Mouse (Mus musculus) hindbrain, embryonic 15.5 days (tissue): ENCODE data around the gene Synpo2. TPM values are rescaled to one million over a fixed set of nuclear protein-coding genes. Genes with fewer than 3 reads are reported as not detected.

Source experiments
- ATAC-seq: fragments of 200-750 bp; cut with Nextera tagmentation; 2 replicates; pipeline ENCODE4 v1.8.0; 2017; ENCODE audit warnings: low read depth, moderate number of reproducible peaks, moderate TSS enrichment; ENCODE audit not compliant: low FRiP score
- H3K27ac ChIP-seq: fragments of 300-500 bp; sonication (generic); replicated peaks from 2 replicates; pipeline ENCODE4 v1.5.1; 2015; ENCODE audit warnings: mild to moderate bottlenecking, inconsistent platforms
- H3K27me3 ChIP-seq: fragments of 300-500 bp; sonication (generic); 2 replicates; pipeline ENCODE4 v1.6.1; 2015; ENCODE audit warnings: control low read depth, inconsistent platforms
- H3K36me3 ChIP-seq: fragments of 300-500 bp; sonication (generic); 2 replicates; pipeline ENCODE4 v1.6.1; 2015; ENCODE audit warnings: control low read depth, inconsistent platforms
- H3K4me1 ChIP-seq: fragments of 300-500 bp; sonication (generic); replicated peaks from 2 replicates; pipeline ENCODE4 v1.6.1; 2015; ENCODE audit warnings: control low read depth, inconsistent platforms
- H3K4me2 ChIP-seq: fragments of 300-500 bp; sonication (generic); 2 replicates; pipeline ENCODE4 v1.6.1; 2015; ENCODE audit warnings: moderate library complexity, mild to moderate bottlenecking, inconsistent platforms
- H3K4me3 ChIP-seq: fragments of 300-500 bp; sonication (generic); 2 replicates; pipeline ENCODE4 v1.5.1; 2015; ENCODE audit warnings: mild to moderate bottlenecking, inconsistent platforms
- H3K9ac ChIP-seq: fragments of 300-500 bp; sonication (generic); 2 replicates; pipeline ENCODE4 v1.6.1; 2015; ENCODE audit warnings: inconsistent platforms
- H3K9me3 ChIP-seq: fragments of 300-500 bp; sonication (generic); 2 replicates; pipeline ENCODE4 v1.6.1; 2016; ENCODE audit warnings: control low read depth, inconsistent platforms
- WGBS: fragments of 180-500 bp; shearing (Covaris S2); methylation state at CpG from one replicate; pipeline ENCODE4 v1.1.7; 2015; 5-methylcytosine and 5-hydroxymethylcytosine counted together
- polyA plus RNA-seq: library from polyadenylated mRNA; unstranded; fragments of >200 nt; fragmentation: Nextera tagmentation; extraction: Ambion mirVana; gene quantifications from 2 replicates; pipeline ENCODE4 v1.2.1, GENCODE M21; 2015

The Synpo2 gene
- polyA plus RNA-seq, 1 experiment from 2014 or later = 0.97 TPM

DNA sequence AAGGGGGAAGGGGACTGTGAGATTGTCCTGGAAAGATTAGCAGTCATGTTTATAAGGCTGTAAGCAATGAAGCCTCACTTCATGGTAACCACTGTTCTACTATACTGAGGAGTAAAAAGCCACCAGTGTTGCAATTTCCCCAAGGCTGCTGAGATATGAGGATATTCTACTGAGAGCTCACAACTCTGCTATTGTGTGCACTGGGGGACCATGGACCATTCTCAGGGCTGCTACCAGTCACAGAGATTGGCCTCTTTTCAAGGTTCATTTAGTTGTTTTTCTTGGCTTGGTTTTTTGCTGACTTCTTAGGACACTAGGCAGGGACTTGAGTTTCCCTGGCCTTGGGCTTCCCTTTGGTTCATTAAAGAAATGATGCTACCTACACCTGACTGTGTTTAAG, 162.6 kb downstream of the Synpo2 start:
- no peak overlapping the region for H3K4me2 ChIP-seq
- no peak overlapping the region for H3K4me3 ChIP-seq
- ATAC-seq = no peak
- no peaks in the 10 kb centered on the region for H3K36me3 ChIP-seq
- no peaks in the 10 kb centered on the region for H3K9me3 ChIP-seq
- no peak overlapping the region for H3K27ac ChIP-seq
- no peaks in the 10 kb centered on the region for H3K27me3 ChIP-seq
- no peaks in the 10 kb centered on the region for H3K4me1 ChIP-seq
- H3K9ac ChIP-seq = no peak overlapping the region

DNA sequence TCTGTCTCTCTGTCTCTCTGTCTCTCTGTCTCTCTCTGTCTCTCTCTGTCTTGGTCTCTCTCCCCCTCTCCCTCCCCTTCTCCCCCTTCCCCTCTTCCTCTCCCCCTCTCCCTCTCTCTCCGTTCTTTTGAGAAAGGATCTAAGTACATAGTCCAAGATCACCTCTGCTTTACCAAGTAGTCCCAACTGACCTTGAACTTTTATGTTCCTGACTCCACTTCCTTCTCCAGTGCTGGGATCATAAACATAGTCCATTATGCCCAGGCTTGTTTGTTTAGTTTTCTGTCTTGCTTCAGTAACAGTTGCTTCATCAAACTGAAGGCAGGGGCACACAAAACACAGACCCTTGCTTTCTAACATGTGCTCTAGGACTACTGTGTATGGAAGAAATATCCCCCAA, 163.5 kb downstream of the Synpo2 start:
- no peaks in the 10 kb centered on the region for H3K9me3 ChIP-seq
- no peak for ATAC-seq
- no CpG with 5 or more reads among the region's 1 CpGs for WGBS
- H3K27me3 ChIP-seq = no peaks in the 10 kb centered on the region
- no peak overlapping the region for H3K9ac ChIP-seq
- H3K4me1 ChIP-seq = no peaks in the 10 kb centered on the region
- no peaks in the 10 kb centered on the region for H3K36me3 ChIP-seq
- no peak overlapping the region for H3K4me2 ChIP-seq
- no peak overlapping the region for H3K27ac ChIP-seq
- no peak overlapping the region for H3K4me3 ChIP-seq

GRCm38 (mm10) chr3:123070996-123071395, 165.0 kb downstream of the Synpo2 start:
- 94% methylated on average over 1 of the region's 1 CpGs for WGBS
- H3K4me1 ChIP-seq = no peaks in the 10 kb centered on the region

GRCm38 (mm10) chr3:123066836-123067235, 169.1 kb downstream of the Synpo2 start:
- no peak overlapping the region for H3K9ac ChIP-seq
- H3K4me2 ChIP-seq = no peak overlapping the region
- H3K4me3 ChIP-seq = no peak overlapping the region
- no peaks in the 10 kb centered on the region for H3K27me3 ChIP-seq
- H3K9me3 ChIP-seq = no peaks in the 10 kb centered on the region
- H3K36me3 ChIP-seq = no peaks in the 10 kb centered on the region
- ATAC-seq = no peak
- no peaks in the 10 kb centered on the region for H3K4me1 ChIP-seq
- WGBS = 95% methylated on average over 7 of the region's 7 CpGs
- no peak overlapping the region for H3K27ac ChIP-seq

More at GRCm38 (mm10) chr3:123070996-123071395, 165.0 kb downstream of the Synpo2 start:
- Histone ChIP-seq H3K4me3 (no peak overlapping the region), H3K4me2 (no peak overlapping the region), H3K9me3 (no peaks in the 10 kb centered on the region), H3K36me3 (no peaks in the 10 kb centered on the region), H3K27ac (no peak overlapping the region), H3K27me3 (no peaks in the 10 kb centered on the region), H3K9ac (no peak overlapping the region)
- no peak for ATAC-seq

DNA sequence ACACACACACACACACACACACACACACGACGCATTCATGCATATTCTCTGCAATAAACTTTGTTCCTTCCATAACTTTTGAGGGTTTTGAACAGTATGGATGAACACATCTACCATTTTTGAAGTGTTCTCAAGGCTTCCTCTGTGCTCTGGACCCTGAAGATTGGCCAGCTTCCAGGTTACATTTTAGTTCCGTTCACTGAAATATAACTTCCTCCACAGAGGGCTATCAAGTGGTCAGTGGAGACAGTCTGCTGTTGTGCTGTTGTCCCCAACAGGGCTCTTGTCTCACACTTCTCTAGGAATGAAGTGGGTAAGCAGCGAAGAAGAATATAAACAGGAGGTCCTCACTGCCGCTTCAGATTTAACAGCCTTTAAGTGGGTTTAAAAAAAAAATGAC, 170.5 kb downstream of the Synpo2 start:
- Histone ChIP-seq H3K9ac (no peak overlapping the region), H3K27ac (no peak overlapping the region), H3K27me3 (no peaks in the 10 kb centered on the region), H3K36me3 (no peaks in the 10 kb centered on the region), H3K9me3 (no peaks in the 10 kb centered on the region), H3K4me2 (no peak overlapping the region), H3K4me3 (no peak overlapping the region), H3K4me1 (no peaks in the 10 kb centered on the region)
- WGBS = 78% methylated on average over 5 of the region's 5 CpGs
- no peak for ATAC-seq

GRCm38 (mm10) chr3:123064186-123064585, 171.8 kb downstream of the Synpo2 start:
- Histone ChIP-seq H3K27ac (no peak overlapping the region), H3K4me2 (no peak overlapping the region), H3K9me3 (no peaks in the 10 kb centered on the region), H3K27me3 (no peaks in the 10 kb centered on the region), H3K9ac (no peak overlapping the region), H3K4me1 (no peaks in the 10 kb centered on the region), H3K36me3 (no peaks in the 10 kb centered on the region), H3K4me3 (no peak overlapping the region)
- ATAC-seq = no peak
- WGBS = 13% methylated on average over 5 of the region's 5 CpGs

GRCm38 (mm10) chr3:123061931-123062330, 174.0 kb downstream of the Synpo2 start:
- H3K27ac ChIP-seq = no peak overlapping the region
- H3K4me2 ChIP-seq = no peak overlapping the region
- H3K4me1 ChIP-seq = no peaks in the 10 kb centered on the region
- H3K4me3 ChIP-seq = no peak overlapping the region
- no peak for ATAC-seq
- H3K9ac ChIP-seq = no peak overlapping the region
- 82% methylated on average over 2 of the region's 2 CpGs for WGBS
- no peaks in the 10 kb centered on the region for H3K36me3 ChIP-seq
- H3K27me3 ChIP-seq = no peaks in the 10 kb centered on the region
- H3K9me3 ChIP-seq = no peaks in the 10 kb centered on the region

GRCm38 (mm10) chr3:123058832-123059231, 177.1 kb downstream of the Synpo2 start:
- ATAC-seq = no peak
- H3K9me3 ChIP-seq = no peaks in the 10 kb centered on the region

DNA sequence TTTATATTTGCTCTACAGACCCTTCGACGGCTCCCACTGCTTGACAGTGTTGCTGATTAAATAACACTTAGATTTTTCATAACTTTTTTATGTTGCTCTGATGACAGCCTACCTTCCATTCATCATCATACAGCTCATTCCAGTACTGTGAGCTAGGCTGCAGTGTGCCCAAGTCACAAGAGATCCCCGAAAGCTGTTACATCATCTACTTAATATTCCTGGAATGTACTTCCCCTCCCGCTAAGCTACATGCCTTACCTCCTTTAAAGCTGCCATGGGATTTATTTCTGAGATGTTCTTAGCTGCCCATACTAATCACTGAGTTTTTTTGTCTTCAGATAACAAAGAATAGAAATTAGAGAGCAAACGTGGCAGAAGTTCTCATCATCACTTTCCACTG, 181.8 kb downstream of the Synpo2 start:
- Histone ChIP-seq H3K9me3 (no peaks in the 10 kb centered on the region), H3K9ac (no peak overlapping the region), H3K27ac (no peak overlapping the region), H3K4me1 (no peaks in the 10 kb centered on the region), H3K4me2 (no peak overlapping the region), H3K27me3 (no peaks in the 10 kb centered on the region), H3K36me3 (no peaks in the 10 kb centered on the region), H3K4me3 (no peak overlapping the region)
- 71% methylated on average over 5 of the region's 5 CpGs for WGBS
- no peak for ATAC-seq

More at GRCm38 (mm10) chr3:123058832-123059231, 177.1 kb downstream of the Synpo2 start:
- WGBS = 95% methylated on average over 1 of the region's 1 CpGs
- Histone ChIP-seq H3K4me2 (no peak overlapping the region), H3K4me1 (no peaks in the 10 kb centered on the region), H3K27me3 (no peaks in the 10 kb centered on the region), H3K27ac (no peak overlapping the region), H3K9ac (no peak overlapping the region), H3K36me3 (no peaks in the 10 kb centered on the region), H3K4me3 (no peak overlapping the region)

DNA sequence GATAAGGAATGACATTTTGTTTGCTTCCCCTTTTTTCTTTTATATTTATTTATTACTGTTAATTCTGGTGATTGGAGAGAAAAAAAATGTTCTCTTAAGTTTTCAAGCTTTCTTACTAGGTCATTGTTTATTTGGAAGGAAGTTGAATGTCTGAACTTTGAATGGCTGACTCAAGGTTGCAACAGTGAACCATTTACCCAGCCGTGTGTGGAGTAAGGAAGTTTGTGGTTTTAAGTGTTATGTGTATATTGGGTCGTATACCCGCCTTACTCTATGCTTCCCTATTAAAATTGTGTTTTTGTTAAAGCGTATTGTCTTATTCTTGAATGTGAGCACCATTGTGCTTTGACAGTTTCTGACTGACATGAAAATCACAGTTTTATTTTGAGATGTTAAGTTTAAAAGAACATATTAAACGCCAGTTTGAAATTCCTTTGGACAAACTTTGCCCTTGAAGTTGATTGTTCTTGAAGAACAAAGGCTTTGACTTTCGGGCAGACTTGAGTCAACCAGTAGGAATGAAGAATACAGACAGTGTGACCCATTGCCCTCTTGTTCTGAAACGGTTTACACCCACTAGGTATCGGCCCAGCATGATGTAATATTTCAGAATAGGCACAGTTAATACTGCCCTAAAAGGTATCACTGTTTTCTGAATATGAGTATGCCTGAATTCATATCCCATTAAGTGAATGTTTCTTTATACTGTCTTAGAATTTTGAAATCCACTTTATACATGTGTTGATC, 182.6 kb downstream of the Synpo2 start:
- ATAC-seq = no peak
- Histone ChIP-seq H3K9me3 (no peaks in the 10 kb centered on the region), H3K9ac (no peak overlapping the region), H3K36me3 (no peaks in the 10 kb centered on the region), H3K4me2 (no peak overlapping the region), H3K4me1 (no peaks in the 10 kb centered on the region), H3K4me3 (no peak overlapping the region), H3K27ac (no peak overlapping the region), H3K27me3 (no peaks in the 10 kb centered on the region)
- WGBS = 68% methylated on average over 8 of the region's 8 CpGs

- Histone ChIP-seq H3K4me2 (no peak overlapping the region), H3K4me1 (no peaks in the 10 kb centered on the region), H3K27ac (no peak overlapping the region), H3K4me3 (no peak overlapping the region), H3K27me3 (no peaks in the 10 kb centered on the region), H3K9me3 (no peaks in the 10 kb centered on the region), H3K9ac (no peak overlapping the region), H3K36me3 (no peaks in the 10 kb centered on the region)
- ATAC-seq = no peak
- 100% methylated on average over 1 of the region's 1 CpGs for WGBS
Observed at GRCm38 (mm10) chr3:123042308-123042707, 193.6 kb downstream of the Synpo2 start.

DNA sequence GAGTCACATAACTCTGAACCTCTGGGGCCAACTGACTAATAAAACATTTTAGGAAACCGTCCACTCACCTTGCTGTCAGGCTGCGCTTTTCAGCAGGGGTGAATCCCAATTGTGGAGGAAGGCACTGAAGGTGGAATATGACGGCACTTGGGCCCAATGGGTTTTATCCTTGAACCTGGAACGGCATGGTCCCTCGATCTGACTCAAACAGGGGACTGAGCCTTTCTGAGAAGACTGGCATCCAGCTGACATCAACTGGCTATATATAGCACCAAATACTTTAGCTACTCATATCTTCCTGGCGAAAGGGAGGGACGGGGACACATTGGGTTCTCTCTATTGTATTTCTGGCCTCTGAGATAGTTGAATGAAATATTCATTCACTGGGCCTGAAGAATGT, 201.2 kb downstream of the Synpo2 start, which contains the start of gene Myoz2:
Myoz2 (minus strand) TSS at position 264 of the 400 bp plus-strand sequence.
- 92% methylated on average over 7 of the region's 7 CpGs for WGBS
- no peak within 1 kb of the TSS for H3K27ac ChIP-seq

DNA sequence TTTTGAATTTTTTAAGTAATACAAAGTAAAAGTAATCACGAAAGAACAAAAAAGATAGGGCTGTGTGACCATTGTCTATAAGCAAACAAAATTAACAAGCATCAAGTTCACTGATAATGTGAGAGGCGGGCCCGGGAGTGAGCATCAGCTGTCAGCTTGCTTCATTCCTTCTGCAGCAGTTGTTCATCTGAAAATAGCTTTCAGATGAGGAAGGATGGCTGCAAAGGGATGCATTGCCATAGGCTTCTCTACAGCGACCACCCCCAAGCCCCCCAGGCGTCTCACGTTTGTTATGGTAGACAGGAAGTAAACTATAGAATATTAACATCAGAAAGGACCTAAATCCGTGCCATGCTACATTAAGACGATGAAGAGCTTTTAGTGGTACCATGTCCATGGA, 202.1 kb downstream of the Synpo2 start:
- no peak overlapping the region for H3K4me3 ChIP-seq
- H3K27me3 ChIP-seq = no peaks in the 10 kb centered on the region
- no peaks in the 10 kb centered on the region for H3K4me1 ChIP-seq
- no peak overlapping the region for H3K27ac ChIP-seq
- ATAC-seq = no peak
- no peaks in the 10 kb centered on the region for H3K36me3 ChIP-seq
- no peak overlapping the region for H3K9ac ChIP-seq
- H3K4me2 ChIP-seq = no peak overlapping the region
- 61% methylated on average over 8 of the region's 8 CpGs for WGBS
- no peaks in the 10 kb centered on the region for H3K9me3 ChIP-seq

More for the DNA sequence above, 201.2 kb downstream of the Synpo2 start, which contains the start of gene Myoz2:
- no peaks in the 10 kb centered on the region for H3K27me3 ChIP-seq
- H3K4me3 ChIP-seq = no peak within 1 kb of the TSS
- no peak for ATAC-seq
- no peak within 1 kb of the TSS for H3K4me2 ChIP-seq
- H3K9me3 ChIP-seq = no peaks in the 10 kb centered on the region
- no peaks in the 10 kb centered on the region for H3K36me3 ChIP-seq
- no peaks in the 10 kb centered on the region for H3K4me1 ChIP-seq
- H3K9ac ChIP-seq = no peak within 1 kb of the TSS
